Mouse (Mus musculus): ENCODE results near the gene Gm20696.
A peak's percentile ranks its signal among the peaks of the same experiment; 100 is the strongest.

Gm20696 gene

GRCm38 (mm10) chr6:99330169-99330568 is 336.4 kb downstream of the Gm20696 start:
- no peak for DNase-seq (ENCODE audit: low spot score in 2 of 2)

- DNase-seq (ENCODE audit: low spot score in 2 of 2), result no peak
Measured at GRCm38 (mm10) chr6:99328634-99329033, 338.0 kb downstream of the Gm20696 start.

GRCm38 (mm10) chr6:99328146-99328545 is 338.5 kb downstream of the Gm20696 start:
- no peak for DNase-seq (ENCODE audit: low spot score in 2 of 2)

GRCm38 (mm10) chr6:99327721-99328120 is 338.9 kb downstream of the Gm20696 start:
- DNase-seq (ENCODE audit: low spot score in 2 of 2), result no peak

GRCm38 (mm10) chr6:99325881-99326280 is 340.7 kb downstream of the Gm20696 start:
- DNase-seq (ENCODE audit: low spot score in 2 of 2), result no peak

- no peak for DNase-seq (ENCODE audit: low spot score in 2 of 2)
Measured at GRCm38 (mm10) chr6:99325461-99325860, 341.1 kb downstream of the Gm20696 start.

GRCm38 (mm10) chr6:99322132-99322904 is 344.3 kb downstream of the Gm20696 start:
- no peak for DNase-seq (ENCODE audit: low spot score in 2 of 2)

GRCm38 (mm10) chr6:99320444-99320843 is 346.2 kb downstream of the Gm20696 start:
- no peak for DNase-seq (ENCODE audit: low spot score in 2 of 2)

- no peak for DNase-seq (ENCODE audit: low spot score in 2 of 2)
Measured at GRCm38 (mm10) chr6:99319415-99320405, 346.9 kb downstream of the Gm20696 start.

GRCm38 (mm10) chr6:99314746-99315145 is 351.9 kb downstream of the Gm20696 start:
- DNase-seq (ENCODE audit: low spot score in 2 of 2), result no peak

- no peak for DNase-seq (ENCODE audit: low spot score in 2 of 2)
Measured at GRCm38 (mm10) chr6:99310529-99310928, 356.1 kb downstream of the Gm20696 start.

- DNase-seq (ENCODE audit: low spot score in 2 of 2), result no peak
Measured at GRCm38 (mm10) chr6:99310171-99310500, 356.5 kb downstream of the Gm20696 start.

GRCm38 (mm10) chr6:99309466-99310170 is 357.0 kb downstream of the Gm20696 start:
- no peak for DNase-seq (ENCODE audit: low spot score in 2 of 2)

- no peak for DNase-seq (ENCODE audit: low spot score in 2 of 2)
Measured at GRCm38 (mm10) chr6:99305751-99306150, 360.8 kb downstream of the Gm20696 start.

- no peak for DNase-seq (ENCODE audit: low spot score in 2 of 2)
Measured at GRCm38 (mm10) chr6:99305236-99305635, 361.4 kb downstream of the Gm20696 start.

- DNase-seq (ENCODE audit: low spot score in 2 of 2), result no peak
Measured at GRCm38 (mm10) chr6:99302662-99303435, 363.7 kb downstream of the Gm20696 start.

- no peak for DNase-seq (ENCODE audit: low spot score in 2 of 2)
Measured at GRCm38 (mm10) chr6:99301923-99302322, 364.7 kb downstream of the Gm20696 start.

- no peak for DNase-seq (ENCODE audit: low spot score in 2 of 2)
Measured at GRCm38 (mm10) chr6:99300235-99300634, 366.4 kb downstream of the Gm20696 start.

- no peak for DNase-seq (ENCODE audit: low spot score in 2 of 2)
Measured at GRCm38 (mm10) chr6:99299196-99299595, 367.4 kb downstream of the Gm20696 start.

GRCm38 (mm10) chr6:99297535-99297934 is 369.1 kb downstream of the Gm20696 start:
- no peak for DNase-seq (ENCODE audit: low spot score in 2 of 2)

- peak in 1 of 2 experiments; percentile 35 for DNase-seq (ENCODE audit: low spot score in 2 of 2)
Measured at GRCm38 (mm10) chr6:99295495-99295894, 371.1 kb downstream of the Gm20696 start.
